Mouse (Mus musculus): ENCODE data around the gene Nsl1.
"Not testable (repeated sequence)": the region's sequence is repeated elsewhere in the genome, so short reads cannot be mapped to it uniquely, and the experiment has no call there.

GRCm38 (mm10) chr1:191030922-191031425 is 31.8 kb upstream of the Nsl1 start:
- TF ChIP-seq POLR2A (IDR thresholded peaks at IDR 0.05; ENCODE audit: control insufficient read depth, low read depth, low read length); CTCF (IDR thresholded peaks at IDR 0.05; ENCODE audit: control insufficient read depth, insufficient read depth, insufficient replicate concordance, low read depth, low read length): not testable (repeated sequence)
